Mouse (Mus musculus) ZHBTc4 (cell line): ENCODE data around the gene Hs3st3a1.

Experiments used
- DNase-seq: peaks from one replicate; pipeline ENCODE4 v3.0.0-alpha.2; 2011; ENCODE audit warnings: low read depth, low spot score

The Hs3st3a1 gene

GRCm38 (mm10) chr11:64434611-64435545, at the start of gene Hs3st3a1:
Gene Hs3st3a1 (plus strand): TSS chr11:64435332.
- peak; percentile 84 for DNase-seq

- DNase-seq: no peak
Measured at GRCm38 (mm10) chr11:64386333-64386732, 48.8 kb upstream of the Hs3st3a1 start.

GRCm38 (mm10) chr11:64396331-64396881, 38.7 kb upstream of the Hs3st3a1 start:
- no peak for DNase-seq

GRCm38 (mm10) chr11:64396949-64397348, 38.2 kb upstream of the Hs3st3a1 start:
- no peak for DNase-seq

- DNase-seq: no peak
Measured at GRCm38 (mm10) chr11:64397612-64398011, 37.5 kb upstream of the Hs3st3a1 start.

GRCm38 (mm10) chr11:64400534-64401093, 34.5 kb upstream of the Hs3st3a1 start:
- peak; percentile 24 for DNase-seq

- no peak for DNase-seq
Measured at GRCm38 (mm10) chr11:64418969-64419368, 16.2 kb upstream of the Hs3st3a1 start.

- DNase-seq: peak; percentile 77
Measured at GRCm38 (mm10) chr11:64435546-64436411, 647 bp downstream of the Hs3st3a1 start.

GRCm38 (mm10) chr11:64436412-64436727, 1.2 kb downstream of the Hs3st3a1 start, which contains the start of gene F930015N05Rik:
Gene F930015N05Rik (minus strand): TSS chr11:64436653.
- DNase-seq: no peak

GRCm38 (mm10) chr11:64436791-64437298, 1.7 kb downstream of the Hs3st3a1 start:
- DNase-seq: no peak

- no peak for DNase-seq
Measured at GRCm38 (mm10) chr11:64437721-64438120, 2.6 kb downstream of the Hs3st3a1 start.

GRCm38 (mm10) chr11:64438909-64439308, 3.8 kb downstream of the Hs3st3a1 start:
- DNase-seq: no peak

- peak; percentile 76 for DNase-seq
Measured at GRCm38 (mm10) chr11:64442119-64442518, 7.0 kb downstream of the Hs3st3a1 start.

GRCm38 (mm10) chr11:64442701-64443100, 7.6 kb downstream of the Hs3st3a1 start:
- no peak for DNase-seq

- no peak for DNase-seq
Measured at GRCm38 (mm10) chr11:64445227-64445626, 10.1 kb downstream of the Hs3st3a1 start.

GRCm38 (mm10) chr11:64448586-64449315, 13.6 kb downstream of the Hs3st3a1 start:
- no peak for DNase-seq

GRCm38 (mm10) chr11:64461746-64462145, 26.6 kb downstream of the Hs3st3a1 start:
- no peak for DNase-seq

GRCm38 (mm10) chr11:64468737-64469136, 33.6 kb downstream of the Hs3st3a1 start:
- DNase-seq: no peak

GRCm38 (mm10) chr11:64470689-64471088, 35.6 kb downstream of the Hs3st3a1 start:
- peak; percentile 50 for DNase-seq

- no peak for DNase-seq
Measured at GRCm38 (mm10) chr11:64473679-64474078, 38.5 kb downstream of the Hs3st3a1 start.

- no peak for DNase-seq
Measured at GRCm38 (mm10) chr11:64481445-64481844, 46.3 kb downstream of the Hs3st3a1 start.
